Mouse (Mus musculus): Measurements from ENCODE around the gene Zdhhc14. TPM values are rescaled to one million over a fixed set of nuclear protein-coding genes. Genes with fewer than 3 reads are reported as not detected.
"Not testable (repeated sequence)": the region's sequence is repeated elsewhere in the genome, so short reads cannot be mapped to it uniquely, and the experiment has no call there.

The Zdhhc14 gene
- total RNA-seq, 2 experiments from 2014 or later = 36.1 to 48.7 TPM

GRCm38 (mm10) chr17:5596490-5596889 is 104.1 kb downstream of the Zdhhc14 start:
- DNase-seq (ENCODE audit: low spot score in 2 of 2) = no peak

- DNase-seq (ENCODE audit: low spot score in 2 of 2) = no peak
Measured at GRCm38 (mm10) chr17:5598999-5599398, 106.6 kb downstream of the Zdhhc14 start.

GRCm38 (mm10) chr17:5600505-5601027 is 108.2 kb downstream of the Zdhhc14 start:
- DNase-seq (ENCODE audit: low spot score in 2 of 2) = no peak

- no peak for DNase-seq (ENCODE audit: low spot score in 2 of 2)
Measured at GRCm38 (mm10) chr17:5601953-5602352, 109.6 kb downstream of the Zdhhc14 start.

DNA sequence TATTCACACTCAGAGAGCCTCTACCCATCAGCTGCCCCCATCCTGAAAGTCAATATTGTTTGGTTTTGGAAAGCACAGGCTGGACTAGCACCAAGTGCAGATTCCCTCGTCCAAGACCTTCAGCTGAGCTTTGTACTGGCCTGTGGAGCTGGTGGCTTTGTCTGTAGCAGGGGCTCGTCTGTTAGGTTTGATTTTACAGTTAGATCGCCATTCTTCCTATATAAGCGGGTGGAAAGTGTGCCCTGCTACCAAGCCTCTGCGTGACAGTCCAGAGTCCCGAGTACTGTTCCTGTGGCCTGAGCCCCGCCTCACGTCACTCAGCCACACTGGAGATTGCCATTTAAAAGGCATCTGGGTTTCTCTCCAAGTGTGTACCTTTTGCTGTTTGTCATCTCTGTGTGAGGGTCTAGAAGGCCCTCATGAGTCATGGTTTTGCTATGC is 113.8 kb downstream of the Zdhhc14 start:
- DNase-seq (ENCODE audit: low spot score in 2 of 2) = no peak

- no peak for DNase-seq (ENCODE audit: low spot score in 2 of 2)
Measured at GRCm38 (mm10) chr17:5607352-5607751, 115.0 kb downstream of the Zdhhc14 start.

- DNase-seq (ENCODE audit: low spot score in 2 of 2) = no peak
Measured at GRCm38 (mm10) chr17:5609875-5610552, 117.7 kb downstream of the Zdhhc14 start.

- DNase-seq (ENCODE audit: low spot score in 2 of 2) = no peak
Measured at GRCm38 (mm10) chr17:5612236-5612635, 119.9 kb downstream of the Zdhhc14 start.

- no peak for DNase-seq (ENCODE audit: low spot score in 2 of 2)
Measured at GRCm38 (mm10) chr17:5614771-5615318, 122.5 kb downstream of the Zdhhc14 start.

GRCm38 (mm10) chr17:5621626-5622591 is 129.6 kb downstream of the Zdhhc14 start:
- no peak for DNase-seq (ENCODE audit: low spot score in 2 of 2)

DNA sequence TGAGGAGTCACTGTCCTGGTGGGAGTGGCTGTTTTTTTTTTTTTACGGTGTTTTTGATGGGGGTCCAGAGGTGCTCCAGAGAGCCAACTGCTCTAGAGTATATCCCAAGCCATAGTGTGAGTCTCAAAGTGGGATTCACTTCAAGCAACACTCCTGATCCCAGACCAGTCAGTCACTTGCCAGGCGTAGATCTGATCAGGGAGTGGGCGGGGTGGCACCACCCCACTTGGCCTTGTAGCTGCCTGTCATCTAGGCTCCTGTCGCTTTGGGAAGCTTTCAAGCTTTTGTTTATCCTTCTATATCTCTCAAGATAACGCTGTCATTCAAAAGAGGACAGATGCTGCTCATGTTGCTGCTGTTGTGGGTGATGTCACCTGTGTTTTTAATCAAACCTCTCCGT is 130.4 kb downstream of the Zdhhc14 start:
- DNase-seq (ENCODE audit: low spot score in 2 of 2) = no peak

GRCm38 (mm10) chr17:5623181-5623580 is 130.8 kb downstream of the Zdhhc14 start:
- DNase-seq (ENCODE audit: low spot score in 2 of 2) = no peak

DNA sequence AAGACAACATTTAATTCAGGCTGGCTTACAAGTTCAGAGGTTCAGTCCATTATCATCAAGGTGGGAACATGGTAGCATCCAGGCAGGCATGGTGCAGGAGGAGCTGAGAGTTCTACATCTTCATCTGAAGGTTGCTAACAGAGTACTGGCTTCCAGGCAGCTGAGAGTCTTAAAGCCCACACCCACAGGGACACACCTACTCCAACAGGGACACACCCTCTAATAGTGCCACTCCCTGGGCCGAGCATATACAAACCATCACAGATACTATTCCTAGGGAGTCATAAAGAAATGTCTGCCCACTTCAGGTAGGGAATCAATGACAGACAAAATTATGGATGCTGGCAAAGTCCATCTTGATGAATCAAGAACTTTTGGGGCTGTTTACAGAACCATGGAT is 132.5 kb downstream of the Zdhhc14 start:
- DNase-seq (ENCODE audit: low spot score in 2 of 2) = not testable (repeated sequence)

GRCm38 (mm10) chr17:5626402-5626801 is 134.0 kb downstream of the Zdhhc14 start:
- no peak for DNase-seq (ENCODE audit: low spot score in 2 of 2)

DNA sequence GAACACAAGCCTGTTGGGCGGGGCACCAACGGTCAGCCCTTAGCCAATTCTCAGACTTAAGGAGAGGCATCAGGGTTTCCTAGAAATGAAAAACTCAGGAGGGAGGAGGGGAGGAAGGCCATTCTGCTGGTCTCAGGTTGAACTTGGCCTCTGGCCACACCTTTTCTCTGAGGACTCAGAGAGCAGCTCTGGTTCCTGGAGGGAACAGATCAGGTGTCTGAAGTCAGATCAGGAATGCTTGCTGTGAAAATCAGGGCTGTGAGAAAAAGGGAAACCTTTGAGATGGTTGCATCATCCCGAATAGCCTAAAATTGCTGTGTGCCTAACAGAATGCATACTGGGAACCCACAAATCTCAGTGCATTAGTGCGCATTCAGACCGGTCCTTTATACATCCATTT is 135.3 kb downstream of the Zdhhc14 start:
- DNase-seq (ENCODE audit: low spot score in 2 of 2) = no peak

- DNase-seq (ENCODE audit: low spot score in 2 of 2) = no peak
Measured at GRCm38 (mm10) chr17:5629651-5630050, 137.3 kb downstream of the Zdhhc14 start.

DNA sequence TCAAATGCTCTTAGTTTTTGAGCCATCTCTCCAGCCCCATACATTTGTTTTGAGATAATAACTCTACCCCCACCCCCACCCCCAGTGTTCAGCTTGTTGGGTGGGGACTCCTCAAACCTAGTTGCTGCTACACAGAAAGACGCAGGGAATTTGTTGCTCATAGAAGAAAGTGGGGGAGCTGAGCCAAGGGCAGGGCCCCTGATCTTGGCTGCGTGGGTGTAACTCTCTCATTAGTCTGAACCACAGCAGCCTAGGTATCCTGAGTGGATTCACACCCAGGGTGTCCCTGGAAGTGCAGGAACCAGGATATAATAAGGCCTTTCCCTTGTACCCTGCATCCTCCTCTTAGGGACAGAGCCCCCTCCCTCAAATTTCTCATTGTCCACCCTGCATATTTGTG is 142.9 kb downstream of the Zdhhc14 start:
- no peak for DNase-seq (ENCODE audit: low spot score in 2 of 2)

GRCm38 (mm10) chr17:5641436-5641835 is 149.1 kb downstream of the Zdhhc14 start:
- DNase-seq (ENCODE audit: low spot score in 2 of 2) = no peak

GRCm38 (mm10) chr17:5642918-5643721 is 150.8 kb downstream of the Zdhhc14 start:
- peak; percentile 81 to 90 for DNase-seq (ENCODE audit: low spot score in 2 of 2)

DNA sequence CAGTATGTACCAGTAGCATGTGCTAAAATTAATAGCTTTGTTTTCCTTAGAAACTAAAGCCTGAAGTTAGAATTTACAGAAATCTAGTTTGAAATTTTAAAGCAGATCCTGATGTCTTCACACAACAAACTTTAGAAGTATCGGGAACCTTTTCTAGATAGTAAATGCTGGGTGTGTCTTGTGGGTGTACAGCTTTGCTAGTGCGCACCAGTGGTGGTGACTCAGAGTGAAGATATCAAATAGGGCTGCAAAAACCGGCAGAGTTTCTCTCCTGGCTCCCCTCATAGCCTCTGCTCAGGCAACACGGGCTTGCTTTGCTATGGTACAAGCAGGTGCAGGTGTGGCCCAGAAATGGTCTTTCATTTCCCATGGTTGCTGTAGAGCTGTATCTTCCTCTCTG is 157.8 kb downstream of the Zdhhc14 start:
- no peak for DNase-seq (ENCODE audit: low spot score in 2 of 2)

DNA sequence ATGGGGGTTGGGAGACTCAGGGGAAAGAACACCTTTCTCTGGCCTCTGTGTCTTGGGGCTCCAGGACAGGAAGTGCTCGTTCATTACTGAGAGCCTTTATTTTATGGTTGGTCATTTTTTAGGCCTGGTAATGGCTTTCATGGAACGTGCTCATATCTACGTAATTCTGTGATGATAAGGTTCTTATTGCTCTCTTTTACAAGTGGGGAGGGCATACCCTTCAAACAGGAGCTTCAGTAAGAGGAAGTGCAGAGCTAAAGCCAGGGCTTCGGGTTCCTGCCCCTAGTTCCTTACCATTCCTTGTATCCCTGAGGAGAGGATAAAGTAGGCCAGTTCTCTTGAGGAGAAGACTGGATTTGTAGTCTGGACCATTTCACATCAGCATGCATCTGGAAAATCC is 158.3 kb downstream of the Zdhhc14 start:
- DNase-seq (ENCODE audit: low spot score in 2 of 2) = no peak
